Mouse (Mus musculus) forelimb bud, embryonic 11.5 days (tissue): ENCODE results near the gene Olfr90.
A peak's percentile ranks its signal among the peaks of the same experiment; 100 is the strongest.
"Not testable (repeated sequence)": the region's sequence is repeated elsewhere in the genome, so short reads cannot be mapped to it uniquely, and the experiment has no call there.

Experiments used
- DNase-seq: peaks from one replicate; pipeline ENCODE4 v3.0.0-alpha.2; 2012; ENCODE audit warnings: low read depth, low spot score

Olfr90 gene

GRCm38 (mm10) chr17:37088399-37088798, at the start of gene Olfr90:
Gene Olfr90 (minus strand): TSS chr17:37088499.
- no peak for DNase-seq

GRCm38 (mm10) chr17:37131366-37131765, 43.1 kb upstream of the Olfr90 start:
- not testable (repeated sequence) for DNase-seq

- DNase-seq = no peak
Observed at GRCm38 (mm10) chr17:37119988-37120387, 31.7 kb upstream of the Olfr90 start, which contains the start of gene Olfr92. Gene Olfr92 (minus strand): TSS chr17:37120088.

- no peak for DNase-seq
Observed at GRCm38 (mm10) chr17:37098178-37098577, 9.9 kb upstream of the Olfr90 start, which contains the start of gene Olfr91. Gene Olfr91 (minus strand): TSS chr17:37098278.

GRCm38 (mm10) chr17:37093289-37093688, 5.0 kb upstream of the Olfr90 start:
- DNase-seq = no peak

- DNase-seq = no peak
Observed at GRCm38 (mm10) chr17:37092198-37092597, 3.9 kb upstream of the Olfr90 start.

- no peak for DNase-seq
Observed at GRCm38 (mm10) chr17:37085545-37085944, 2.8 kb downstream of the Olfr90 start.

GRCm38 (mm10) chr17:37084632-37085031, 3.7 kb downstream of the Olfr90 start:
- DNase-seq = no peak

- DNase-seq = peak; percentile 65
Observed at GRCm38 (mm10) chr17:37083327-37083726, 5.0 kb downstream of the Olfr90 start.

- DNase-seq = no peak
Observed at GRCm38 (mm10) chr17:37081659-37082058, 6.6 kb downstream of the Olfr90 start.

GRCm38 (mm10) chr17:37080119-37080518, 8.2 kb downstream of the Olfr90 start:
- no peak for DNase-seq

- DNase-seq = no peak
Observed at GRCm38 (mm10) chr17:37078990-37079389, 9.3 kb downstream of the Olfr90 start.

GRCm38 (mm10) chr17:37078193-37078592, 10.1 kb downstream of the Olfr90 start:
- DNase-seq = no peak

GRCm38 (mm10) chr17:37075766-37076165, 12.5 kb downstream of the Olfr90 start:
- no peak for DNase-seq

- no peak for DNase-seq
Observed at GRCm38 (mm10) chr17:37075181-37075580, 13.1 kb downstream of the Olfr90 start.

- no peak for DNase-seq
Observed at GRCm38 (mm10) chr17:37072730-37073276, 15.5 kb downstream of the Olfr90 start.

GRCm38 (mm10) chr17:37072080-37072729, 16.1 kb downstream of the Olfr90 start:
- DNase-seq = no peak

- DNase-seq = no peak
Observed at GRCm38 (mm10) chr17:37070121-37070520, 18.2 kb downstream of the Olfr90 start.

- DNase-seq = no peak
Observed at GRCm38 (mm10) chr17:37067861-37068260, 20.4 kb downstream of the Olfr90 start.

GRCm38 (mm10) chr17:37065993-37066392, 22.3 kb downstream of the Olfr90 start:
- DNase-seq = no peak

- DNase-seq = no peak
Observed at GRCm38 (mm10) chr17:37063686-37064495, 24.4 kb downstream of the Olfr90 start.

- no peak for DNase-seq
Observed at GRCm38 (mm10) chr17:37063063-37063462, 25.2 kb downstream of the Olfr90 start.
